Mouse (Mus musculus) liver, embryonic 14.5 days (tissue): Measurements from ENCODE around the gene Tkt.

Experiments used
- CTCF ChIP-seq: IDR thresholded peaks from 2 replicates; pipeline ENCODE4 v1.5.1; 2016; ENCODE audit warnings: antibody characterized with exemption, low read depth, control low read depth
- EP300 ChIP-seq: IDR thresholded peaks from 2 replicates; pipeline ENCODE4 v1.6.1; 2016; ENCODE audit warnings: antibody characterized with exemption, low read depth

GRCm38 (mm10) chr14:30590918-30591317, 42.8 kb downstream of the Tkt start:
- TF ChIP-seq CTCF (no peak), EP300 (no peak)
